Mouse (Mus musculus): ENCODE results near the gene P4ha2. TPM values are rescaled to one million over a fixed set of nuclear protein-coding genes. Genes with fewer than 3 reads are reported as not detected.

The P4ha2 gene
- total RNA-seq, 2 experiments from 2014 or later = 21.1 to 27.7 TPM

- DNase-seq = no peak
Observed at GRCm38 (mm10) chr11:54107239-54107638, 7.3 kb downstream of the P4ha2 start.

GRCm38 (mm10) chr11:54108131-54108530, 8.2 kb downstream of the P4ha2 start:
- no peak for DNase-seq

- no peak for DNase-seq
Observed at GRCm38 (mm10) chr11:54108894-54109293, 9.0 kb downstream of the P4ha2 start.

- DNase-seq = no peak
Observed at GRCm38 (mm10) chr11:54111291-54111690, 11.4 kb downstream of the P4ha2 start.

- DNase-seq = peak; percentile 53
Observed at GRCm38 (mm10) chr11:54111976-54112741, 12.3 kb downstream of the P4ha2 start.

- peak; percentile 87 for DNase-seq
Observed at GRCm38 (mm10) chr11:54112920-54113319, 13.0 kb downstream of the P4ha2 start.

- no peak for DNase-seq
Observed at GRCm38 (mm10) chr11:54113352-54113751, 13.5 kb downstream of the P4ha2 start.

GRCm38 (mm10) chr11:54114746-54115145, 14.9 kb downstream of the P4ha2 start:
- no peak for DNase-seq

- no peak for DNase-seq
Observed at GRCm38 (mm10) chr11:54115301-54115700, 15.4 kb downstream of the P4ha2 start.

GRCm38 (mm10) chr11:54115911-54116310, 16.0 kb downstream of the P4ha2 start:
- no peak for DNase-seq

- no peak for DNase-seq
Observed at GRCm38 (mm10) chr11:54116406-54116805, 16.5 kb downstream of the P4ha2 start.

GRCm38 (mm10) chr11:54117096-54117495, 17.2 kb downstream of the P4ha2 start:
- no peak for DNase-seq

- no peak for DNase-seq
Observed at GRCm38 (mm10) chr11:54119126-54119525, 19.2 kb downstream of the P4ha2 start.

GRCm38 (mm10) chr11:54119740-54120360, 20.0 kb downstream of the P4ha2 start:
- DNase-seq = no peak

GRCm38 (mm10) chr11:54122416-54123264, 22.7 kb downstream of the P4ha2 start:
- DNase-seq = peak; percentile 84

- no peak for DNase-seq
Observed at GRCm38 (mm10) chr11:54125982-54126648, 26.2 kb downstream of the P4ha2 start.

GRCm38 (mm10) chr11:54126654-54127374, 26.9 kb downstream of the P4ha2 start:
- no peak for DNase-seq

- DNase-seq = no peak
Observed at GRCm38 (mm10) chr11:54127397-54127796, 27.5 kb downstream of the P4ha2 start.

- no peak for DNase-seq
Observed at GRCm38 (mm10) chr11:54129955-54130354, 30.1 kb downstream of the P4ha2 start.

GRCm38 (mm10) chr11:54130721-54131120, 30.8 kb downstream of the P4ha2 start:
- no peak for DNase-seq

- DNase-seq = no peak
Observed at GRCm38 (mm10) chr11:54132290-54132689, 32.4 kb downstream of the P4ha2 start.

GRCm38 (mm10) chr11:54134905-54135304, 35.0 kb downstream of the P4ha2 start:
- no peak for DNase-seq
